Comparison of ENCODE assay signal across 21 mouse cellular contexts in genomic region chr9:57907206-57907605, GRCm38 (mm10).
"Had no signal": no experiment of that assay in that cellular context is flagged by ENCODE, and none has a peak within 500 bp of the region (broad histone marks: within the 10 kb centered on the region; RNA-seq: fewer than 3 reads in every experiment).

No protein-coding gene starts in this region.

- DNase-seq: kidney, adult 2 months; kidney, postnatal 10 days; kidney, postnatal 36 days; layer of hippocampus, postnatal 36 days; lung, adult 18-20 months; lung, postnatal 14 days; retina, postnatal 1 day; right cerebral cortex, postnatal 25 days; spleen, adult 18-20 months; thymus, adult 2 months; thymus, postnatal 14 days had no signal

- H3K27ac ChIP-seq: kidney, embryonic 15.5 days; left cerebral cortex, adult 2 months; liver, embryonic 14.5 days; lung, embryonic 15.5 days; macrophage; midbrain, embryonic 12.5 days; midbrain, embryonic 15.5 days; neural tube, embryonic 12.5 days; neural tube, embryonic 15.5 days; stomach, postnatal 0 days had no signal

- H3K9me3 ChIP-seq: kidney, embryonic 15.5 days; lung, embryonic 15.5 days; midbrain, embryonic 12.5 days; midbrain, embryonic 15.5 days; neural tube, embryonic 12.5 days; neural tube, embryonic 15.5 days had no signal

- H3K36me3 ChIP-seq: kidney, embryonic 15.5 days; lung, embryonic 15.5 days; midbrain, embryonic 12.5 days; midbrain, embryonic 15.5 days; neural tube, embryonic 12.5 days; neural tube, embryonic 15.5 days had no signal

- H3K9ac ChIP-seq: kidney, embryonic 15.5 days; liver, embryonic 14.5 days; lung, embryonic 15.5 days; midbrain, embryonic 12.5 days; midbrain, embryonic 15.5 days; neural tube, embryonic 12.5 days; neural tube, embryonic 15.5 days had no signal

- H3K27me3 ChIP-seq: kidney, embryonic 15.5 days; midbrain, embryonic 12.5 days; midbrain, embryonic 15.5 days; neural tube, embryonic 12.5 days; neural tube, embryonic 15.5 days had no signal

- H3K4me3 ChIP-seq: kidney, embryonic 15.5 days; left cerebral cortex, adult 2 months; lung, embryonic 15.5 days; midbrain, embryonic 12.5 days; midbrain, embryonic 15.5 days; neural tube, embryonic 12.5 days; neural tube, embryonic 15.5 days had no signal
